Comparison of ENCODE assay signal across 16 mouse cellular contexts in the genomic region with DNA sequence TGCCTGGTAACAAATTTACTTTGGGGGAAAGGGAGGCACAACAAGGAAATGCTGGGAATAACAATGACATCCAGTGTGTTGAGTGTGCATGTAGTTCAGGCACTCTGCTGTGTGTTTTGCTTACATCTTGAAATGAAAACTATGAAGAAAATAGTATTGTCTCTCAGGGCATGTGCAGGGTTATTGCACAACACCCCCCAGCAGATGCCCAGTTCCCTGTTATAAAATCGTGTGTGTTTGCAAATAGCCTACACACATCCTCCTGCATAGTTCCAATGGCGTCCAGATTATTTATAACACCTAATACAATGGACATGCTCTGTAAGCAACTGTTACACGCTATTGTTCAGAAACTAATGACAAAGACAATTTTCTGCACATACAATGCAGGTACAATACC.
"Had no signal": no experiment of that assay in that cellular context is flagged by ENCODE, and none has a peak within 500 bp of the region (broad histone marks: within the 10 kb centered on the region; RNA-seq: fewer than 3 reads in every experiment).

No protein-coding gene starts in this region.

- ATAC-seq: hindbrain, embryonic 16.5 days; inflammation-experienced regulatory T-cells, adult 6 months; intestine, embryonic 15.5 days; intestine, postnatal 0 days had no signal

- DNase-seq: gastrocnemius, postnatal 14 days; gastrocnemius, postnatal 36 days; heart, adult 18-20 months; heart, postnatal 10 days; heart, postnatal 4 days; kidney, adult 18-20 months; kidney, adult 8-10 months; kidney, postnatal 10 days; kidney, postnatal 25 days; kidney, postnatal 4 days; layer of hippocampus, postnatal 36 days; left cerebral cortex, postnatal 4 days had no signal
